Mouse (Mus musculus) embryo, embryonic 10.5 days (tissue): Measurements from ENCODE around the gene Cdk5r1.
"Not testable (repeated sequence)": the region's sequence is repeated elsewhere in the genome, so short reads cannot be mapped to it uniquely, and the experiment has no call there.

Experiments
- DNase-seq: peaks from one replicate; pipeline ENCODE4 v3.0.0-alpha.2; 2015; ENCODE audit warnings: low spot score

Gene Cdk5r1

DNA sequence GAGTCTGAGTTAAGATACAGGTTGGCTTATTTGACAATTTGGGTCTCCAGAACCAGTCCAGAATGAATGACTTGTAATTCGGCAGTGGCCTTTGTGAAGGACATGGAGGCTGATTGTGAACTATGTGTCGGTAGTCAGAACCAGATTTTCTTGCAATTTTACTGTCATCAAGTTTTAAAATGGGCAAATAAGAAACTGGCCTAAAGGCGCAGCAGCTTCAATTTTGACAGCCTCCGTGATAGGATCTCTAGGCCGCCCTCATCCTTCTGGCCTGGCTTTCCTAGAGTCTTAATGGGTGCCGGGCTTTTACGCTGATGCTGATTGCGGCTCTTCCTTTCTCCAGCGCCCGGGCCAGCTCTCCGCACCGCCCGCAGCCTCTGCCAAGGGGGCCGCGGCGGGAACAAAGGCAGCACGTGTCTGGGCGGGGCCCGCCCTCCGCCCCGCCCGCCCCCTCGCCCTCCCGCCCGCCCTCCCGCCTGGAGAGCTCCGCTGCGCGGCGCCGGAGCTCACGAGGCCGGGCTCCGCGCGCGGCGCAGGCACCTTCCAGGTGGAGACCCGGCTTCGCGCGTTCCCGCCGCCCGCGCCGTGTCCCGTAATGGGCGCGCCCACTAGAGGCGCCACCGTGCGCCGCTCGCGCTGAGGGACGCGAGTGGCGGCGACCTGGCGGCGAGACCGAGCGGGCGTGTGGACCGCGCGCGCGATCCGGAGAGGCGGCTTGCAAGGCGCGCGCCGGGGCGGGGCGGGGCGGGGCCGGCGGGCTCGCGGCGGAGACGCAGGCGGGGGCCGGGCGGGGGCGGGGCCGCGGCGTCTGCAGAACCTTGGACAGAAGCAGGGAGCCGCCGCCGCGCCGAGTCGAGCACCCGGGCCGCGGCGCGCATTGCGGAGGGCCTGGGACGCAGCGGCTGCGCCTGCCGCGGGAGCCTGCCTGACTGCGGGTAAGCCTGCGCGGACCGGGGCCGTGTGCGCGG is at the start of gene Cdk5r1:
TSS of gene Cdk5r1 (plus strand) at position 802 of the 968 bp plus-strand sequence.
- DNase-seq: peak; percentile 89

GRCm38 (mm10) chr11:80428381-80429008 is 48.3 kb upstream of the Cdk5r1 start, which contains the start of gene Psmd11:
Gene Psmd11, plus strand, starts transcription at chr11:80428615.
- DNase-seq: peak; percentile 99

DNA sequence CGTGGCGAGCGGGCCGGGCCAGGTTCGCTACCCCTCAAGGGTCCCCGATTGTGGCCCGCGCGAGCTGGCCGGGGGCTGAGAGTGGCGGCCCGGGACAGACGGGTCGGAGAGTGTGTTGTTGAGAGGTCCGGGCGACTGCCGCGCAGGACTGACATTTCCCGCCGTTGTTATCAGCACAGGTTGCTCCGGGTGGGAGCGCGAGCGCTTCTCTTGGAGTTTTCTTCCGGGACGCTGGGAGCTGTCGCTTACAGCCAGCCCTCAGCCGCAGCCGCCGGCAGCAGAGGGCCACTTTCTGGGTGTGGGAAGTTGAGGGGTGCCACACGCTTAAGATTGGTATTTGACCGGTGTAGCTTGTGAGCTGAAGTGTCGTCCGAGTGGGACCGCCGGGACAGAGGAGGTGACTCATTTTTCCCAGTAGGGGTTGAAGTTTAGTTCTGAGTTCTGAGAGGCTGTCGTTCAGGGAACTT is 47.8 kb upstream of the Cdk5r1 start:
- DNase-seq: peak; percentile 41

DNA sequence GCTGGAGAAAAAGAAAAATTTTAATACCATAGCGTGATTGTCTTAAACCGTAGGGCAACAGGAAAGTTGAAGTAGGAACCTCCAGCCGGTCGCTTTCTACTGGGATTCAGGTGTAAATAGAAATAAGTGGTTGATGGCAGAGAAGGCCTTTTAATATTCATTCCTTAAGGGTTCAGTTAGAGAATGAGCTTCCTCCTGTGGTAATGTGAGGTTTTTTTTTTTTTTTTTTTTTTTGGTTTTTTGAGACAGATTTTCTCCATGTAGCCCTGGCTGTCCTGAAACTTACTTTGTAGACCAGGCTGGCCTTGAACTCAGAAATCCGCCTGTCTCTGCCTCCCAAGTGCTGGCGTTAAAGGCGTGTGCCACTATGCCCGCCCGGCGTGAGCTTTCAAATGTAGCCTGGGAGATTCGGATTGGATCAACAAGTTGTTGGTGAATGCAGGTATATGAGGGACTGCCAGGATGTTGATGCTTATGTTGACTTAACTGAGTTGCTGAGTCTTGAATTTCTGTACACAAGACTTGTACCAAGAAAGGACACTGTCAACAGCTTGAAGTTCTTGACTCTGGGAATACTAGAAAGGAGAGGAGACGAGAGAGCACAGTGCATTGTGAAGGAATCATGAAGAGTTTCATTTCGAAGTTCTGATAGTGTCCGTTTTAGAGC is 47.2 kb upstream of the Cdk5r1 start:
- no peak for DNase-seq

GRCm38 (mm10) chr11:80430366-80430910 is 46.4 kb upstream of the Cdk5r1 start:
- no peak for DNase-seq

- DNase-seq: no peak
Measured at GRCm38 (mm10) chr11:80446916-80447315, 29.9 kb upstream of the Cdk5r1 start.

DNA sequence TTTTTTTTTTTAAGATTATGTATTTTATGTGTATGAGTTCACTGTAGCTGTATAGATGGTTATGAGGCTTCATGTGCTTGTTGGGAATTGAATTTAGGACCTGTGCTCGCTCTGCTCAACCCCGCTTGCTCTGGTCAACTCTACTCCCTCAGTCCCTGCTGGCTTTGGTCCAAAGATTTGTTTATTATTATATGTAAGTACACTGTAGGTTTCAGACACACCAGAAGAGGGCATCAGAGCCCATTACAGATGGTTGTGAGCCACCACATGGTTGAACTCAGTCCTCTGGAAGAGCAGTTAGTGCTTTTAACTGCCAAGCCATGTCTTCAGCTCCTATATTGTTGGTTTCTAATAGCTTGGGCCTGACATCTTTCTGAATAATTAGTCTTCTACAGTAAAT is 27.0 kb upstream of the Cdk5r1 start:
- no peak for DNase-seq

DNA sequence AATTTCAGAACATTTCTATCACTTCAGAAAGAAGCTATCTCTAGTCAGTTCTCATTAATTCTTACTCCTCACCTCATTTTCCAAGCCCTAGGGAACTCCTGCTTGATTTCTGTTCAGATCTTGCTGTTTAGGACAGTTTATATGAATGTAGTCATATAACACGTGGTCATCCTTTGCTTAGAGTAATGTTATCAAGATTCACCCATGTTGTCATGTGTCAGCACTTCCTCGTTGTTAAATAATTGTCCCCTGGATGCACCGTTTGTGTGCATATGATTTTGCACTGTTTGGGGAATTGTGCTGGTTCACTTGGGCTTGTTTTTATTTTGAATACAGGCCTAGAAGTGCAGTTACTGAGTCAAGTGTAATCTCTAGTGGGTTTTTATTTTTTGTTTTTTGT is 24.6 kb upstream of the Cdk5r1 start:
- no peak for DNase-seq

DNA sequence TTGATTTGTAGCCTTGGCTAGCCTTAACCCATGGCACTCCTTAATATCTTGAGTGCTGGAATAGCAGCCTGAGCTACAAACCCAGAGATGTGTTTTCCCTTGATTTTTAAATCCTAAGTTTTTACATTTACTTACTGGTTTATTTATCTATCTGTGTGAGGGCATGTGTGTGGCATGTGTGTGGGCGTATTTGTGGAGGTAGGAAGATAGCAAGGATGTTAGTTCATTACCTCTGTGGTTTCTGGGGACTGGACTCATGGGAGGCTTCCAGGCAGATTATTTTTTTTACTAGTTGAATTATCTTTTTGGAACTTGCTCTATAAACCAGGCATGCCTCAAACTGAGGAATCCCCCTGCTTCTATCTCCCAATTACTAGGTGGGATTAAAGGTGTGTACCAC is 23.6 kb upstream of the Cdk5r1 start:
- no peak for DNase-seq

- not testable (repeated sequence) for DNase-seq
Measured at GRCm38 (mm10) chr11:80463605-80464130, 13.2 kb upstream of the Cdk5r1 start.

DNA sequence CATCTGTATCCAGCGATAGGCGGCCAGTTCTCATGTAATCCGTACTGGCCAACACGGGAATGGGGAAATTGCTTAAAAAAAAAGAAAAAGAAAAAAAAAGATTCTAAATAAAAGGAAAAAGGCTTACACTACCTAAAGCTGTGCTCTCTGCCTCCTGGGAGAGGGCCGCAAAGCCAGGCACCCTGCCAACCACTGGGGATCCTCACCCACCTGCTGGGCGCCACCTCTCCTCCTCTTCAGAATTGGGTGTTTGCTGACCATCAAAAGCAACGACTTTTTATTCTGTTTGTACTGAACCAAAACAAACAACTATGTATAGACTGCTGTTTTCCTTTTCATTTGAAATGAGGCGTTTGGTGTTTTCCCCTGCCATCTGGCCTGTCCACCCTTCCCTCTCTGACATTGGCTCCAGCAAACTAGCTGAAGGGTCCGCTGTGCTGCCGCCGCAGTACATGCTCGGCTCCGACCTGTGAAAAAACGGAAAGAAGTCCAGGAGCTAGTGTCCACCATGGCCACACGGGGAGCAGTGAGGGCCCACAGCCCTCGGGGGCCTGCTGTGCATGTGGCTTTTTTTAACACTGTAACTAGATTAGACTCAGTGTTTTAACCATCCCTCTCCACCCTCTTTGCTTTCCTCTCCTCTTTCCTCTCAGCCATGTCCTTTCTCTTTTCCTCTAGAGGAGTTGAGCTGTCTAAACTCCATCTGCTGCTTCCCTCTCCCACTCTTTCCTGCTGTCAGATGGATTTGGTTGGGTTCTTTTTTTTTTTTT is 4.8 kb upstream of the Cdk5r1 start:
- DNase-seq: no peak

DNA sequence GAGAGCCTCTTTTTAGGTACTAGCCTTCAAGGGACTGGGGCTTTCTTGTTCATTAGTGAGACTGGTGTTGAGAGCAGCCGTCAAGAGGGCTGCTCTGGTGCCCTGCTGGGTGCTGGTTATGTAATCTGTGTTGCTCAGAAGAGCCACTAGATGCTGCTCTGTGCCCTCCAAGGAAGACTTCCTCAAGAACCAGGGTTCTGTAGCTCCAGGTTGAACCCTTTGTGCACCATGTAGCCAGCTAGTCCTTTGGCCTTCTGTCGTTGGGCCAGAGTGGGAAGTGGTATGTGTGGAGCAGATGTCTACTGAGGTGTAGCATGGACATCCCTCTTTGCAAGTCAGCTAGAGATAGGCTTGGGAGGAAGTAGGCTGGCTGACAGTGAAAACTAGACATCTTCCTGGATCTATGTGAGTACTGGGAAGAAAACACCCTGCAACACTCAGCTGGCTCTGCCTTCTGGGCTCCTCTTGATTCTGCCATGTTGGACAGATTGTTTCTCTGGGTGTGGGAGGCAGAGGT is 2.6 kb upstream of the Cdk5r1 start:
- no peak for DNase-seq

GRCm38 (mm10) chr11:80474846-80475245 is 2.0 kb upstream of the Cdk5r1 start:
- DNase-seq: no peak

GRCm38 (mm10) chr11:80475544-80475943 is 1.3 kb upstream of the Cdk5r1 start:
- DNase-seq: no peak

DNA sequence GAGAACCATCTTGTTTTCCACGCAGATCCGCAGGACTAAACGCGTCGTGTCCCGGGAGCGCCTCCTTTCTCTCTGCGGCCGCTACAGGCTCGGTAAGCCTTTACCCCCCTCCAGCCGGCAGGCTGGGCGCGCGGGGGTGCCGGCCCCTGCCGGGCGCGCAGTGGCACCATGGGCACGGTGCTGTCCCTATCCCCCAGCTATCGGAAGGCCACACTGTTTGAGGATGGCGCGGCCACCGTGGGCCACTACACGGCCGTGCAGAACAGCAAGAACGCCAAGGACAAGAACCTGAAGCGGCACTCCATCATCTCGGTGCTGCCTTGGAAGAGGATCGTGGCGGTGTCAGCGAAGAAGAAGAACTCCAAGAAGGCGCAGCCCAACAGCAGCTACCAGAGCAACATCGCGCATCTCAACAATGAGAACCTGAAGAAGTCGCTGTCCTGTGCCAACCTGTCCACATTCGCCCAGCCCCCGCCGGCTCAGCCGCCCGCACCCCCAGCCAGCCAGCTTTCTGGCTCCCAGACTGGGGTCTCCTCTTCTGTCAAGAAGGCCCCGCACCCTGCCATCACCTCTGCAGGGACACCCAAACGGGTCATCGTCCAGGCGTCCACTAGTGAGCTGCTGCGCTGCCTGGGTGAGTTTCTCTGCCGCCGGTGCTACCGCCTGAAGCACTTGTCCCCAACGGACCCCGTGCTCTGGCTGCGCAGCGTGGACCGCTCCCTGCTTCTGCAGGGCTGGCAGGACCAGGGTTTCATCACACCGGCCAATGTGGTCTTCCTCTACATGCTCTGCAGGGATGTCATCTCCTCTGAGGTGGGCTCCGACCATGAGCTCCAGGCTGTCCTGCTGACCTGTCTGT is 747 bp downstream of the Cdk5r1 start:
- DNase-seq: peak; percentile 44

DNA sequence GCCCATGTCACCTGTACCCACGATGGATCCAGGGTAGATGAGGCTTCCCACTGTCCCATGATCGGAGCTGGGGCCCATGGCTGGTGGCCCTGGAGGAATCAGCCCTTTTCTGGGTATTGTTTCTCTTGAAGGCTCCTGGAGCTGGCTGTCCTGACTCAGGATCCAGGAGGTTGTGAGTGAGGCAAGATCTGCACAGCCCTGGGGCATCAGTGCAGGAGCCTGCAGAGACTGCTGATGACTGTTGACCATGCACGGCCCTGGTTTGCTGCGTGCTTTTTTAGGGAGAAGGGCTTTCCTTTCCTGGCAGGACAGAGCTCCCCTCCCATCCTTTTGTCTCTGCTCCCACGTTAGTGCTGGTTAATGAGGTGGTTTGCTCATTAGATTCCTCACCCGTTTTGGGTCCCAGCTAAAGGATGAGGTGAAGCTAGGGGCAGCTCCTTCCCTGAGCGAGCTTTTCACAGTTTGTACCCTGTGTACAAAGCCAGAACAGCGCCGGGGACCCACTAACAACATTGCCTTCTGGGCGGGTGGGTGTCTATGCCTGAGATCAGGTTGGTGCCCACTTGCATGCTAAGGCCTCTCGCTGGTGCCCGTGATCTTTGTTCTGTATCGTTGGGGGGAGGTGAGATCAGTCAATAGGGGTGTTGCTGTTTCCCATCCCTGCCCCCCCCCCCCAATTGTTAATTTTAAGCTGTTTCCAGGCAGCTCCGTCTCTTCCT is 2.0 kb downstream of the Cdk5r1 start:
- DNase-seq: no peak

DNA sequence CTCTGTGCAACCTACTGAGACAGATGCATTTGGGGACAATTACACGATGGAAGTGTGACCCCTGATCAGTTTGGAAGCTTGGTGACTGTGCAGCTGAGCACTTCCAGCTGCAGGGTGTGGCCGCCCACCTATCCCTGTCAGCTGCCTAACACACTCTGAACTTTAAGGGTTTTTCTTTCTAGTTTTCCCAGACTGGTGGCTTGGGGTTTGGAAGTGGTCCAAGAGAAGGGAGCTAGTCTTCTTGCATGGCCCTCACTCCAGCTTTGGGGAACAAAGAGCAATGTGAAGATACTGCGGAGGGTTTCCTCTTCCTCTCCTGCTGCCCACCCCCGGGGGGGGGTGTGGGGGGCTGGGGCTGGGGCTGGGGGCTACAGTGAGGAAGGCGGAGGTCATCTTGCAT is 2.6 kb downstream of the Cdk5r1 start:
- DNase-seq: no peak

- no peak for DNase-seq
Measured at GRCm38 (mm10) chr11:80479906-80480866, 3.4 kb downstream of the Cdk5r1 start.
